Mouse (Mus musculus): ENCODE results near the gene Aspa. TPM values are rescaled to one million over a fixed set of nuclear protein-coding genes. Genes with fewer than 3 reads are reported as not detected.

The Aspa gene
- total and polyA plus RNA-seq, 3 experiments: 1.4 to 2.2 (median 1.5) TPM

- H3K4me1 ChIP-seq (ENCODE audit: control insufficient read depth, insufficient read depth, low read length): peaks cover 3% of the 10 kb centered on the region; the same call in 1 of the 2 replicates
- no peak for DNase-seq
- H3K27ac ChIP-seq: no peak overlapping the region
- H3K9ac ChIP-seq (ENCODE audit: low read depth, low read length): no peak overlapping the region
- intact Hi-C loops (cut with DNase I): no loop called here
- no peaks in the 10 kb centered on the region for H3K36me3 ChIP-seq (ENCODE audit: control insufficient read depth, insufficient read depth, low read length)
- WGBS: 25% methylated on average over 2 of the region's 2 CpGs
- no peaks in the 10 kb centered on the region for H3K27me3 ChIP-seq (ENCODE audit: control insufficient read depth, insufficient read depth, low read length)
- no peaks in the 10 kb centered on the region for H3K79me2 ChIP-seq (replicated peaks; ENCODE audit: control insufficient read depth, insufficient read depth, low read length)
- H3K4me3 ChIP-seq: no peak overlapping the region
- TF ChIP-seq EP300 (IDR thresholded peaks at IDR 0.05; ENCODE audit: insufficient read depth, low read depth, low read length) (no peak), CTCF (IDR thresholded peaks at IDR 0.05) (no peak), POLR2A (IDR thresholded peaks at IDR 0.05; ENCODE audit: insufficient read depth, low read depth, low read length) (no peak)
These were observed 54.6 kb downstream of the Aspa start for GRCm38 (mm10) chr11:73274821-73275220.

- DNase-seq: no peak
- intact Hi-C loops (cut with DNase I): no loop called here
- Histone ChIP-seq H3K27me3 (ENCODE audit: control insufficient read depth, insufficient read depth, low read length) (no peaks in the 10 kb centered on the region), H3K9ac (ENCODE audit: low read depth, low read length) (no peak within 1 kb of the TSS), H3K27ac (no peak within 1 kb of the TSS), H3K4me1 (ENCODE audit: control insufficient read depth, insufficient read depth, low read length) (no peaks in the 10 kb centered on the region), H3K4me3 (no peak within 1 kb of the TSS), H3K36me3 (ENCODE audit: control insufficient read depth, insufficient read depth, low read length) (no peaks in the 10 kb centered on the region), H3K79me2 (replicated peaks; ENCODE audit: control insufficient read depth, insufficient read depth, low read length) (no peaks in the 10 kb centered on the region)
- WGBS: 79% methylated on average over 7 of the region's 7 CpGs
- no peak for TF ChIP-seq CTCF (IDR thresholded peaks at IDR 0.05)
- TF ChIP-seq EP300 (IDR thresholded peaks at IDR 0.05; ENCODE audit: insufficient read depth, low read depth, low read length): no peak
- TF ChIP-seq POLR2A (IDR thresholded peaks at IDR 0.05; ENCODE audit: insufficient read depth, low read depth, low read length): no peak
These were observed 62.1 kb downstream of the Aspa start, which contains the start of gene Trpv3 for GRCm38 (mm10) chr11:73267267-73267666. Gene Trpv3, plus strand, starts transcription at chr11:73267388.

- Histone ChIP-seq H3K4me3 (no peak overlapping the region), H3K27me3 (ENCODE audit: control insufficient read depth, insufficient read depth, low read length) (no peaks in the 10 kb centered on the region), H3K4me1 (ENCODE audit: control insufficient read depth, insufficient read depth, low read length) (no peaks in the 10 kb centered on the region), H3K9ac (ENCODE audit: low read depth, low read length) (no peak overlapping the region), H3K36me3 (ENCODE audit: control insufficient read depth, insufficient read depth, low read length) (no peaks in the 10 kb centered on the region), H3K27ac (no peak overlapping the region), H3K79me2 (replicated peaks; ENCODE audit: control insufficient read depth, insufficient read depth, low read length) (no peaks in the 10 kb centered on the region)
- TF ChIP-seq POLR2A (IDR thresholded peaks at IDR 0.05; ENCODE audit: insufficient read depth, low read depth, low read length): no peak
- no peak for TF ChIP-seq CTCF (IDR thresholded peaks at IDR 0.05)
- no peak for TF ChIP-seq EP300 (IDR thresholded peaks at IDR 0.05; ENCODE audit: insufficient read depth, low read depth, low read length)
- intact Hi-C loops (cut with DNase I): no loop called here
- no peak for DNase-seq
- 72% methylated on average over 1 of the region's 1 CpGs for WGBS
These were observed 68.0 kb downstream of the Aspa start for GRCm38 (mm10) chr11:73261385-73261784.

GRCm38 (mm10) chr11:73260457-73260856, 68.9 kb downstream of the Aspa start:
- WGBS: 62% methylated on average over 3 of the region's 3 CpGs
- Histone ChIP-seq H3K4me1 (ENCODE audit: control insufficient read depth, insufficient read depth, low read length) (no peaks in the 10 kb centered on the region), H3K27me3 (ENCODE audit: control insufficient read depth, insufficient read depth, low read length) (no peaks in the 10 kb centered on the region), H3K79me2 (replicated peaks; ENCODE audit: control insufficient read depth, insufficient read depth, low read length) (no peaks in the 10 kb centered on the region), H3K36me3 (ENCODE audit: control insufficient read depth, insufficient read depth, low read length) (no peaks in the 10 kb centered on the region), H3K9ac (ENCODE audit: low read depth, low read length) (no peak overlapping the region), H3K4me3 (no peak overlapping the region), H3K27ac (no peak overlapping the region)
- TF ChIP-seq EP300 (IDR thresholded peaks at IDR 0.05; ENCODE audit: insufficient read depth, low read depth, low read length) (no peak), CTCF (IDR thresholded peaks at IDR 0.05) (no peak), POLR2A (IDR thresholded peaks at IDR 0.05; ENCODE audit: insufficient read depth, low read depth, low read length) (no peak)
- no peak for DNase-seq
- intact Hi-C loops (cut with DNase I): no loop called here

- Histone ChIP-seq H3K4me1 (ENCODE audit: control insufficient read depth, insufficient read depth, low read length) (no peaks in the 10 kb centered on the region), H3K4me3 (no peak overlapping the region), H3K9ac (ENCODE audit: low read depth, low read length) (no peak overlapping the region), H3K27ac (no peak overlapping the region), H3K27me3 (ENCODE audit: control insufficient read depth, insufficient read depth, low read length) (no peaks in the 10 kb centered on the region), H3K36me3 (ENCODE audit: control insufficient read depth, insufficient read depth, low read length) (no peaks in the 10 kb centered on the region), H3K79me2 (replicated peaks; ENCODE audit: control insufficient read depth, insufficient read depth, low read length) (no peaks in the 10 kb centered on the region)
- TF ChIP-seq CTCF (IDR thresholded peaks at IDR 0.05): no peak
- intact Hi-C loops (cut with DNase I): no loop called here
- DNase-seq: no peak
These were observed 70.7 kb downstream of the Aspa start for GRCm38 (mm10) chr11:73258664-73259063.

GRCm38 (mm10) chr11:73257362-73257945, 71.9 kb downstream of the Aspa start:
- H3K9ac ChIP-seq (ENCODE audit: low read depth, low read length): no peak overlapping the region
- no peaks in the 10 kb centered on the region for H3K4me1 ChIP-seq (ENCODE audit: control insufficient read depth, insufficient read depth, low read length)
- no peak overlapping the region for H3K4me3 ChIP-seq
- WGBS: 59% methylated on average over 4 of the region's 4 CpGs
- no peak for TF ChIP-seq CTCF (IDR thresholded peaks at IDR 0.05)
- no peak for TF ChIP-seq POLR2A (IDR thresholded peaks at IDR 0.05; ENCODE audit: insufficient read depth, low read depth, low read length)
- TF ChIP-seq EP300 (IDR thresholded peaks at IDR 0.05; ENCODE audit: insufficient read depth, low read depth, low read length): no peak
- H3K79me2 ChIP-seq (replicated peaks; ENCODE audit: control insufficient read depth, insufficient read depth, low read length): no peaks in the 10 kb centered on the region
- H3K27ac ChIP-seq: no peak overlapping the region
- DNase-seq: no peak
- H3K36me3 ChIP-seq (ENCODE audit: control insufficient read depth, insufficient read depth, low read length): no peaks in the 10 kb centered on the region
- H3K27me3 ChIP-seq (ENCODE audit: control insufficient read depth, insufficient read depth, low read length): no peaks in the 10 kb centered on the region
- intact Hi-C loops (cut with DNase I): no loop called here

Other genes with a start within 250 kb of the Aspa start
- gene Itgae, start 239.0 kb downstream of the Aspa start, total RNA-seq (2021): under 1 TPM; 0.14 to 0.16 TPM
- 0.37 and 0.38 TPM in 2 replicates for gene Itgae, start 239.0 kb downstream of the Aspa start, polyA plus RNA-seq (2012; rRNA removed)
- gene Haspin, start 191.3 kb downstream of the Aspa start, total RNA-seq (2021): under 1 TPM; 0.16 TPM
- 0.15 and 0.23 TPM in 2 replicates for gene Haspin, start 191.3 kb downstream of the Aspa start, polyA plus RNA-seq (2012; rRNA removed)
- gene P2rx5, start 169.2 kb downstream of the Aspa start, total RNA-seq (2021): 10 to 100 TPM; 13.1 to 14.6 TPM
- 11.3 and 19.5 TPM in 2 replicates for gene P2rx5, start 169.2 kb downstream of the Aspa start, polyA plus RNA-seq (2012; rRNA removed)
- gene Emc6, start 152.6 kb downstream of the Aspa start, total RNA-seq (2021): 10 to 100 TPM; 80.5 to 98.5 TPM
- 50.5 and 54.3 TPM in 2 replicates for gene Emc6, start 152.6 kb downstream of the Aspa start, polyA plus RNA-seq (2012; rRNA removed)
- 10 to 100 TPM; 45.0 to 48.5 TPM for gene Tax1bp3, start 152.5 kb downstream of the Aspa start, total RNA-seq (2021)
- gene Tax1bp3, start 152.5 kb downstream of the Aspa start, polyA plus RNA-seq (2012; rRNA removed): 60.4 and 63.0 TPM in 2 replicates
- 10 to 100 TPM; 10.7 to 11.8 TPM for gene Ctns, start 130.6 kb downstream of the Aspa start, total RNA-seq (2021)
- 12.7 and 15.4 TPM in 2 replicates for gene Ctns, start 130.6 kb downstream of the Aspa start, polyA plus RNA-seq (2012; rRNA removed)
- gene Shpk, start 130.1 kb downstream of the Aspa start, total RNA-seq (2021): 1 to 10 TPM in 1 of 2 experiments, under 1 TPM in 1; 0.97 to 1.1 TPM
- 2.2 and 2.8 TPM in 2 replicates for gene Shpk, start 130.1 kb downstream of the Aspa start, polyA plus RNA-seq (2012; rRNA removed)
- under 1 TPM; 0.08 to 0.11 TPM for gene Trpv1, start 95.3 kb downstream of the Aspa start, total RNA-seq (2021)
- 0.21 and 0.29 TPM in 2 replicates for gene Trpv1, start 95.3 kb downstream of the Aspa start, polyA plus RNA-seq (2012; rRNA removed)
- under 1 TPM; 0.03 to 0.05 TPM for gene Trpv3, start 62.2 kb downstream of the Aspa start, total RNA-seq (2021)
- gene Trpv3, start 62.2 kb downstream of the Aspa start, polyA plus RNA-seq (2012; rRNA removed): 0.04 and 0.09 TPM in 2 replicates
- not detected for gene Gm49340, start 145 bp upstream of the Aspa start, total RNA-seq (2021)
- gene Gm49340, start 145 bp upstream of the Aspa start, polyA plus RNA-seq (2012; rRNA removed): 0.06 TPM in 1 of 2 replicates, not detected in the other
- gene Spata22, start 145 bp upstream of the Aspa start, total RNA-seq (2021): not detected
- 0.08 and 0.15 TPM in 2 replicates for gene Spata22, start 145 bp upstream of the Aspa start, polyA plus RNA-seq (2012; rRNA removed)
- not detected for gene Olfr20, start 21.2 kb upstream of the Aspa start, total RNA-seq (2021)
- not detected in 2 replicates for gene Olfr20, start 21.2 kb upstream of the Aspa start, polyA plus RNA-seq (2012; rRNA removed)
- gene Olfr376, start 41.6 kb upstream of the Aspa start, total RNA-seq (2021): not detected
- not detected in 2 replicates for gene Olfr376, start 41.6 kb upstream of the Aspa start, polyA plus RNA-seq (2012; rRNA removed)
- not detected for gene Olfr1, start 70.0 kb upstream of the Aspa start, total RNA-seq (2021)
- gene Olfr1, start 70.0 kb upstream of the Aspa start, polyA plus RNA-seq (2012; rRNA removed): not detected in 2 replicates
- not detected for gene Olfr378, start 98.9 kb upstream of the Aspa start, total RNA-seq (2021)
- gene Olfr378, start 98.9 kb upstream of the Aspa start, polyA plus RNA-seq (2012; rRNA removed): not detected in 2 replicates
- gene Olfr380, start 127.9 kb upstream of the Aspa start, total RNA-seq (2021): not detected
- gene Olfr380, start 127.9 kb upstream of the Aspa start, polyA plus RNA-seq (2012; rRNA removed): not detected in 2 replicates
- not detected for gene Olfr381, start 162.0 kb upstream of the Aspa start, total RNA-seq (2021)
- gene Olfr381, start 162.0 kb upstream of the Aspa start, polyA plus RNA-seq (2012; rRNA removed): not detected in 2 replicates
- gene Olfr382, start 187.6 kb upstream of the Aspa start, total RNA-seq (2021): not detected
- not detected in 2 replicates for gene Olfr382, start 187.6 kb upstream of the Aspa start, polyA plus RNA-seq (2012; rRNA removed)